Mouse (Mus musculus) ES-E14 (cell line): ENCODE measurements around the gene Setdb2. TPM values are rescaled to one million over a fixed set of nuclear protein-coding genes. Genes with fewer than 3 reads are reported as not detected.
"Not testable (repeated sequence)": the region's sequence is repeated elsewhere in the genome, so short reads cannot be mapped to it uniquely, and the experiment has no call there.

Experiments used
- DNase-seq: peaks from one replicate; pipeline ENCODE4 v3.0.0-alpha.2; 2013; ENCODE audit warnings: low read depth, low spot score
- H3K27ac ChIP-seq: 2 replicates; pipeline ENCODE4 v1.5.1; 2012; ENCODE audit warnings: low read depth, mild to moderate bottlenecking, low read length, moderate library complexity, mixed read lengths; ENCODE audit not compliant: poor library complexity, insufficient read depth, severe bottlenecking
- H3K36me3 ChIP-seq: 2 replicates; pipeline ENCODE4 v1.6.1; 2012; ENCODE audit warnings: mild to moderate bottlenecking, low read length, moderate library complexity, mixed read lengths; ENCODE audit not compliant: control insufficient read depth, poor library complexity, insufficient read depth, severe bottlenecking
- H3K4me1 ChIP-seq, 2 experiments: fragments of 150-350 bp in 1 of 2; sonication (generic) in 1 of 2; 2 replicates each; pipeline ENCODE4 v1.6.1; 2012; ENCODE audit warnings: low read length in 2 of 2, mild to moderate bottlenecking in 1 of 2, mixed read lengths in 1 of 2; ENCODE audit not compliant: control insufficient read depth in 2 of 2, insufficient read depth in 2 of 2, poor library complexity in 1 of 2
- H3K4me3 ChIP-seq, 2 experiments: fragments of 150-350 bp in 1 of 2; sonication (generic) in 1 of 2; 2 replicates each; pipeline ENCODE4 v1.5.1; 2012; ENCODE audit warnings: low read length in 2 of 2, low read depth in 1 of 2, mild to moderate bottlenecking in 1 of 2, mixed read lengths in 1 of 2; ENCODE audit not compliant: insufficient read depth in 1 of 2, poor library complexity in 1 of 2, severe bottlenecking in 1 of 2
- H3K9ac ChIP-seq: 2 replicates; pipeline ENCODE4 v1.6.1; 2012; ENCODE audit warnings: low read depth, mild to moderate bottlenecking, low read length, mixed read lengths; ENCODE audit not compliant: poor library complexity, insufficient read depth, severe bottlenecking
- H3K9me3 ChIP-seq: fragments of 150-350 bp; sonication (generic); 2 replicates; pipeline ENCODE4 v1.6.1; 2012; ENCODE audit warnings: low read depth, mild to moderate bottlenecking, low read length; ENCODE audit not compliant: control insufficient read depth, insufficient read depth
- CHD2 ChIP-seq: IDR thresholded peaks from 2 replicates; pipeline ENCODE4 v1.6.1; 2014; ENCODE audit warnings: mild to moderate bottlenecking, low read depth, low read length, inconsistent platforms
- HCFC1 ChIP-seq: IDR thresholded peaks from 2 replicates; pipeline ENCODE4 v1.6.1; 2012; ENCODE audit warnings: low read length, inconsistent platforms, borderline replicate concordance; ENCODE audit not compliant: insufficient read depth
- MAFK ChIP-seq: IDR thresholded peaks from 2 replicates; pipeline ENCODE4 v1.6.1; 2014; ENCODE audit warnings: mild to moderate bottlenecking, low read depth, low read length, inconsistent platforms; ENCODE audit not compliant: insufficient read depth
- ZC3H11A ChIP-seq: IDR thresholded peaks from 2 replicates; pipeline ENCODE4 v1.6.1; 2012; ENCODE audit warnings: low read depth, mild to moderate bottlenecking, inconsistent platforms, low read length, borderline replicate concordance
- ZNF384 ChIP-seq: IDR thresholded peaks from 2 replicates; pipeline ENCODE4 v1.6.1; 2012; ENCODE audit warnings: low read depth, low read length, inconsistent platforms
- in situ Hi-C, 2 experiments: fragments of 600-800 bp; cut with MboI; formaldehyde crosslinking; loops; one replicate each; pipeline ENCODE4 v1.15.1; 2025; ENCODE audit warnings: low sequenced_read_pairs in 2 of 2, inconsistent platforms in 1 of 2; ENCODE audit not compliant: unreplicated experiment in 2 of 2
- total RNA-seq: library from RNA; depleted of rRNA; stranded (reverse); fragments of 300-350 nt; gene quantifications from 2 replicates; pipeline ENCODE4 v1.2.3, GENCODE M21; 2012

The Setdb2 gene
- total RNA-seq, 1 experiment, result 7.9 TPM

GRCm38 (mm10) chr14:59430556-59430955, 10.1 kb downstream of the Setdb2 start:
- Histone ChIP-seq H3K4me3 (no peak overlapping the region), H3K9ac (no peak overlapping the region), H3K9me3 (no peaks in the 10 kb centered on the region), H3K4me1 (no peaks in the 10 kb centered on the region), H3K36me3 (no peaks in the 10 kb centered on the region), H3K27ac (no peak overlapping the region)
- in situ Hi-C loops, result no loop called here
- no peak for TF ChIP-seq CHD2
- TF ChIP-seq ZC3H11A, result no peak
- TF ChIP-seq MAFK, result no peak
- TF ChIP-seq ZNF384, result no peak
- TF ChIP-seq HCFC1, result no peak
- no peak for DNase-seq

- no peak overlapping the region for H3K9ac ChIP-seq
- no peak overlapping the region for H3K4me3 ChIP-seq
- no peaks in the 10 kb centered on the region for H3K4me1 ChIP-seq
- no peak overlapping the region for H3K27ac ChIP-seq
- no peaks in the 10 kb centered on the region for H3K9me3 ChIP-seq
- in situ Hi-C loops, result no loop called here
- no peaks in the 10 kb centered on the region; the same call in 1 of the 2 replicates for H3K36me3 ChIP-seq
- TF ChIP-seq HCFC1 (no peak), ZC3H11A (no peak), ZNF384 (no peak), MAFK (no peak), CHD2 (no peak)
- DNase-seq, result no peak
Observed at GRCm38 (mm10) chr14:59422912-59423663, 17.6 kb downstream of the Setdb2 start.

GRCm38 (mm10) chr14:59418171-59418570, 22.5 kb downstream of the Setdb2 start:
- Histone ChIP-seq H3K27ac (no peak overlapping the region), H3K36me3 (no peaks in the 10 kb centered on the region; the same call in 1 of the 2 replicates), H3K9me3 (no peaks in the 10 kb centered on the region), H3K9ac (no peak overlapping the region), H3K4me3 (no peak overlapping the region), H3K4me1 (0 out of 4 replicates have a peak, but pooled peaks cover 0 to 3% of the 10 kb centered on the region in 2 experiments)
- TF ChIP-seq MAFK, result no peak
- no peak for TF ChIP-seq HCFC1
- TF ChIP-seq ZC3H11A, result no peak
- no peak for TF ChIP-seq ZNF384
- TF ChIP-seq CHD2, result no peak
- in situ Hi-C loops, result no loop called here
- DNase-seq, result no peak

GRCm38 (mm10) chr14:59414979-59415378, 25.7 kb downstream of the Setdb2 start:
- in situ Hi-C loops, H3K9ac ChIP-seq, H3K36me3 ChIP-seq, H3K9me3 ChIP-seq, H3K4me1 ChIP-seq, H3K27ac ChIP-seq, H3K4me3 ChIP-seq, DNase-seq: not testable (repeated sequence)
- TF ChIP-seq MAFK, result peak; percentile 70; the same call in 1 of the 2 replicates
